Mouse (Mus musculus) CH12.LX (cell line): ENCODE results near the gene Itk.
A peak's percentile ranks its signal among the peaks of the same experiment; 100 is the strongest.

ENCODE experiments used
- CHD2 ChIP-seq: IDR thresholded peaks from 2 replicates; pipeline ENCODE4 v1.6.1; 2011; ENCODE audit warnings: low read length, improper control_type of control experiment
- CTCF ChIP-seq, 2 experiments: IDR thresholded peaks in 1 of 2; conservative IDR thresholded peaks in 1 of 2; 2 replicates each; pipeline ENCODE4 v1.5.1; 2011 to 2012; ENCODE audit warnings: low read depth in 2 of 2, low read length in 2 of 2, improper control_type of control experiment in 1 of 2, inconsistent platforms in 1 of 2, mild to moderate bottlenecking in 1 of 2, moderate library complexity in 1 of 2
- ETS1 ChIP-seq: conservative IDR thresholded peaks from 2 replicates; pipeline ENCODE4 v1.6.1; 2012; ENCODE audit warnings: low read depth, mild to moderate bottlenecking, inconsistent platforms, low read length, improper control_type of control experiment, moderate library complexity
- GABPA ChIP-seq: IDR thresholded peaks from 2 replicates; pipeline ENCODE4 v1.6.1; 2012; ENCODE audit warnings: low read depth, low read length, improper control_type of control experiment, inconsistent platforms; ENCODE audit not compliant: insufficient replicate concordance
- HCFC1 ChIP-seq: IDR thresholded peaks from 2 replicates; pipeline ENCODE4 v1.6.1; 2012; ENCODE audit warnings: low read depth, mild to moderate bottlenecking, inconsistent platforms, low read length, improper control_type of control experiment
- NRF1 ChIP-seq: IDR thresholded peaks from 2 replicates; pipeline ENCODE4 v1.6.1; 2014; ENCODE audit warnings: low read depth, mild to moderate bottlenecking, inconsistent platforms, low read length, improper control_type of control experiment, moderate library complexity
- POLR2A ChIP-seq: IDR thresholded peaks from 2 replicates; pipeline ENCODE4 v1.6.1; 2011; ENCODE audit warnings: low read depth, mild to moderate bottlenecking, improper control_type of control experiment, low read length
- POLR2AphosphoS2 ChIP-seq: IDR thresholded peaks from 2 replicates; pipeline ENCODE4 v1.6.1; 2011; ENCODE audit warnings: low read depth, low read length, improper control_type of control experiment
- ZKSCAN1 ChIP-seq: IDR thresholded peaks from 2 replicates; pipeline ENCODE4 v1.6.1; 2012; ENCODE audit warnings: low read depth, inconsistent platforms, low read length, improper control_type of control experiment, borderline replicate concordance
- ZNF384 ChIP-seq: IDR thresholded peaks from 2 replicates; pipeline ENCODE4 v1.6.1; 2012; ENCODE audit warnings: low read depth, low read length, improper control_type of control experiment, inconsistent platforms

DNA sequence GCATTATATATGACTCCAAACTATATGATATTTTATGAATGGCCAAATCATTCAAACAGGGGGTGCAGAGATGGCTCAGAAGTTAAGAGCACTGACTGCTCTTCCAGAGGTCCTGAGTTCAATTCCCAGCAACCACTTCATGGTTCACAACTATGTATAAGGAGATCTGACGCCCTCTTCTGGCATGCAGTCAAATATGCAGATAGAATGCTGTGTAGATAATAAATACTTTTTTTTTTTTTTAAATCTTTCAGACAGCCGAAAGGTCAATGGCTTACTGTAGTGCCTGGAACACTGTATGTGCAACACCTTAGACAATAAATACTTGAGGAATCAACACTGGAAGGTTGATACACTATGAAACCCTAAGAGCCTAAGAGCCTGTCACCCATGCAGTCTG is 40.8 kb upstream of the Itk start:
- TF ChIP-seq POLR2A (no peak), CTCF (conservative IDR thresholded peaks at IDR 0.05 in 1 of 2, IDR thresholded peaks at IDR 0.05 in 1 of 2; ENCODE audit: low read depth in 2 of 2, low read length in 2 of 2) (peak in 1 of 2 experiments; percentile 42; a peak in 2 of 4 replicates), NRF1 (no peak), ZKSCAN1 (no peak), HCFC1 (no peak), GABPA (no peak), ZNF384 (peak; percentile 65), CHD2 (no peak), ETS1 (no peak), POLR2AphosphoS2 (no peak)
